Mouse (Mus musculus) fibroblast of lung, adult 2 months (primary cell): ENCODE measurements around the gene Btrc.

Experiments
- DNase-seq: peaks from one replicate; pipeline ENCODE4 v3.0.0-alpha.2; 2011; ENCODE audit warnings: low read depth

Gene Btrc

GRCm38 (mm10) chr19:45474686-45475085 is 111.2 kb downstream of the Btrc start:
- DNase-seq = no peak

DNA sequence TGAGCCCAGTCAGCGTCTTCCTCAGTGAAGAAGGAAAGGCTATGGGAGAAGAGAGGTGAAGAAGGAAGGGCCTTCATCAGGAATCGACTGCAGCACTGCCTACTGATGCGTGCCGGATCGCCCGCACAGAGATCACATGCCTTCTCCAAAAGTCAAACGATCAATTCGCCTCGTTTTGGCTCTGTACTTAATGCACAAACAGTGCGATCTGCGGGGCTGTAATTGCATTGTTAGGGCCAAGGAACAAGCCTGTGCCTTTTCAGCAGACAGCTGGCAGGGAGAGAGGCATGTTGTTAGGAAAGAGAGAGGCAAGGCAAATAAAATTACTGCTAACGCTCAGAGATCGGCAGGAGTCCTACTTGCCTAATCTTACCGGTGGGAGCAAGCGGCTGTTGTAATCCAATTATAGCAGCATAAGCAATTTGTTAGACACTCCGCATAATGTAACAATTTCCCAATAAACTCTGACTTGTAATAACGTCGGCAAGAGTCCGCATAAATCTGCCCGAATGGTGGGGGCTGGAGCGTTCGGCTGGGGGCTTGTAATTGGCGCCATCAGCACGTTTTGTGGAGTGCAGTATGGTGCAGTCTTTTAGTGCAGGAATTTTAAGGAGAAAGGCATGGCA is 112.5 kb downstream of the Btrc start:
- no peak for DNase-seq

DNA sequence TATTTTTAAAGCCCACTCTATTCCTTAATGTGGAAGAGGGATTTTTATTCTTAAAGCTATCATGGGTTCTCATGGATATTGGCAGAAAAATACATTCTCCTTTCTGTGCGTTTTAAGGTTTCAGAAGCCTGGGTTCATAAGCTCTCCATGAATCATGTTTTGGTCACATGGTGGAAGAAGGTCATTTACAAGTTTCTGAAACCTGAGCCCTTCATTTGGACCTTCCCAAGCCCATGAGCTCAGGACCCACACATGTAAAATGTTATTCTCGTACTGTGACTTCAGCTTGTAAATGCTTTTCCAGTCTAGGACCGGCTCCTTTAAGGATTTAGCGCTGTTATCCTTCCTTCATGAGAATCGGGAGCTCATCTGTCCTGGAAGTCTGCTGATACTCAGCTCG is 116.0 kb downstream of the Btrc start:
- DNase-seq = no peak

DNA sequence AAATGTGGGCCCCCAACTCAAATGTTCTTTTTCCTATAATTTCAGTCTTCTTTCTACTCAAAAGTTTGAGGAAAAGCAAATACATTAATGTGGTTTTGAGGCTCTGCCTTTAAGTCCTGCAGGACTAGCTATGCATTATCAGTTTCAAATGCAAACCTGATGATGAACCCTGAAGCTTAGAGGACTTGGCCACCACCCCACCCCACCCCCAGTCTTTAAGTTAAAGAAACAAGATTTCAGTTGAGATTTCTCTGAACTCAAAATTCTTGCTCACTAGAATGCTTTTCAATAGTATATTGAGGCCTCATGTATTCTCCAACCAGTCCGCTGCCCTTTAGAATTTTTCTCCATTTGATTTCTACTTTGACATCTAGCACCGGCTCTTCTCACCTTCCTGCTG is 117.0 kb downstream of the Btrc start:
- DNase-seq = no peak

DNA sequence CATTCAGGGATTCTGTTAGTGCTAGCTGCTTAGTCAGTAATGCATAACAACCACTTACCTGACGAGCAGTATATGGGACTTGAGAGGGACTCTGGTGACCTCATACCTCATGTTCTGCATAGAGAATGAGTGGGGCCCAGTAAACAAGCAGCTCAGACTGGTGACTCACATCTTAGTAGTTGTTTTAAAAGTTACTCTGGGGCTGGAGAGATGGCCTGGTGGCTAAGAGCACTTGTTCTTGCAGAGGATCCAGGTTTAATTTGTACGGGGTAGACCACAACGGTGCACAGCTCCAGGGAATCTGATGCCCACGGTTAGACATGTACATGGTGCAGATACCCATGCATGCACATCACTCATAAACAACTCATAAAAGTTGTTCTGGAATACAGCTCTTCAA is 117.4 kb downstream of the Btrc start:
- DNase-seq = no peak

DNA sequence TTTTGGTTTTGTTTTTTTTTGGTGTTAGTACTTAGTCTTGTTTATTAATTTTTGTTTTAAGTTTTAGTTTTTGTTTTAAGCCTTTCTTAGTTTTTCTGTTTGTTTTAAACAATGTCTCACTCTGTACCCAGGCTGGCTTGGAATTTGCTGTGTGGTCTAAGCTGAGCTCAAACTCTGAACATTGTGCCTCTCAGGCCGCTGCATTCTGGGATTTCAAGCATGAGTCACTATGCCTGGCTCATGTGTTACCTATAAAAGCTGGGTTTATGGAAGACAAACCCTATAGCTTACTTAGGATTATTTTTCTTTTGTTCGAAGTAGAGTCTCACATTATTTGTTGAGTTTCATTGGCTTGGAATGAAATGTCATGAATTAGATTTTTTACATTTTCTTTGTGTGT is 119.9 kb downstream of the Btrc start:
- peak; percentile 45 for DNase-seq

GRCm38 (mm10) chr19:45486206-45486991 is 122.9 kb downstream of the Btrc start:
- no peak for DNase-seq

DNA sequence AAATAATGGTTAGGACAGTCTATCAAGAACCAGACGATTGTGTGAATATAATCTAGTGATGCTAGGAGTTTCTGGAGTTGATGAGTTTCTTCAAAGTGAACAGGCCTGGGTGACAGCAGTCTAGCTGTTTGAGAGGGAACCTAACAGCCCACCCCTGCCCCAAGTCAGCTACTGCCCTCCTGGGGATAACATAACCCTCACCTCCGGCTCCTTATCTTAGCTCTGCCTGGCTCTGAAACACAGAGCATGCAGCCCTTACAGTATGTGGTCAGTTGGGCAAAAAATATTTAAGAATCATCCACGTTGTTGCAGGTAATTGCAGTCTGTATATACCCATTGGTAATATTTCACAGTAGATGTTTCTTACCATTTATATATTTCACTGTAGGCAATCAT is 123.5 kb downstream of the Btrc start:
- no peak for DNase-seq

GRCm38 (mm10) chr19:45489961-45490360 is 126.4 kb downstream of the Btrc start:
- DNase-seq = no peak

DNA sequence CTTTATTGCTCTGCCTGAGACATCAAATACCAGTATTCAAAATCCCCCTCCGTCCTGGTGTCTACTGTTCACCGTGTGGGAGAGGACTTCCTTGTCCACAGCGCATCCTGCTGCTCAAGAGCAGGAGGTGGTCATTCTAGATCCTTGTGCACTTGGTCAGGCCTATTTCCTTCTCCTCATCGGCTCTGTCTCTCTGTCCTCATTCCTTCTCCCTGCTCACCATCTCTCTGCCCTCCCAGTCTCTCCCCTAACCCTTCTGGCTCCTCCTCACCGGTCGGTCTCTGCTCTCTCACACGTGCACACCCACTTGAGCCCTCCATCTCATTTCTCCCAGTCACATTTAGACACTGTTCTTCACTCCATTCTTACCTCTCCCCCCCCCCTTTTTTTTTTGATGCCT is 127.7 kb downstream of the Btrc start:
- no peak for DNase-seq

- DNase-seq = no peak
Observed at GRCm38 (mm10) chr19:45494121-45494775, 130.7 kb downstream of the Btrc start.

- DNase-seq = no peak
Observed at GRCm38 (mm10) chr19:45505446-45505845, 141.9 kb downstream of the Btrc start.

DNA sequence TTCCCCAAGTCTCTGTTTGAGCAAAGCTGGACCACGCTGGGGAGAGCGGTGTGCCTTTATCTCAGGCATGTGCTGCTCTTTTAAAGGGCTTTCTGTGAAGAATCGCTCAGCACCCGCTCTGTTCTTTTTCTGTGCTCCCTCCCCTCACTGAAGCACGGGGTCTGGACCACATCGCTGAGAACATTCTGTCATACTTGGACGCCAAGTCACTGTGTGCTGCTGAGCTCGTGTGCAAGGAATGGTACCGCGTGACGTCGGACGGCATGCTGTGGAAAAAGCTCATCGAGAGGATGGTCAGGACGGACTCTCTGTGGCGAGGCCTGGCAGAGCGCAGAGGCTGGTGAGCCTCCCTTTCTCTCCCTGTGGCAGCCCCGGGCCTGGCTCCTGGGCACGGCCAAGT is 144.0 kb downstream of the Btrc start:
- DNase-seq = no peak

DNA sequence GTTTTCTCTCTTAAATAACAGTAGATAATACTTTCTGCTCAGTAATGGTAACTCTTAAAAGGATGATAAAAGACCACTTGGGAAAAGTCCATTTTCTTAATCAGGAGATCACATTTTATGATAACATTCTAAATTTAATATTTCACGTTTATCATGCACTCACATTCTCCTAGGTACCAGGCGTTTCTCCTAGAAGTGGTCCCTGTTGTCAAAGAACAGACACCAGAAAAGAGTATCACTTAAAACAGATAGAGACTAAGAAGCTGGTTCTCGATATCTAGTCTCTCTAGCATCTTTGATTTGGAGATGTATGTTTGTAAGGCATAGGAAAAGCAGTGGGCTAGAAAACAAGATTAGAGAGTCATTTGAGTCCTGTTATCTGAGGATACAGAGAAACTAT is 147.1 kb downstream of the Btrc start:
- no peak for DNase-seq

DNA sequence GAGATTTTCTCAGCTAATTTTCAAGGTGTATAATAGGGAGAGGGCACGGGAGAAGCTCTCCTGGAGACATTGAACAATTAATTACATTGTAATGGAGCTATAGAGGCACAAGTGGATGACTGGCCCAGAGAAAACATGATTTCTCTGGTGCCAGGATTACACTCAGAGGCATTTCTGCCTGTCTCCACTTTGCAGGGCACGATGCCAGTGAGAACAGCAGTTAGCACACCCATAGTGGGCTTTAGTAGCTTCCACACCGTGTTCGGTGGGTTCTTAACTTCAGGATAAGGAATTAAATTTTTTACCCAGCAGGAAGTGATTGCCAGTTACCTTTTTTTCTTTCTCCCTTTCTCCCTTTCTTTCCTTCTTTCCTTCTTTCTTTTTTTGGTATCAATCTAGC is 147.9 kb downstream of the Btrc start:
- no peak for DNase-seq

DNA sequence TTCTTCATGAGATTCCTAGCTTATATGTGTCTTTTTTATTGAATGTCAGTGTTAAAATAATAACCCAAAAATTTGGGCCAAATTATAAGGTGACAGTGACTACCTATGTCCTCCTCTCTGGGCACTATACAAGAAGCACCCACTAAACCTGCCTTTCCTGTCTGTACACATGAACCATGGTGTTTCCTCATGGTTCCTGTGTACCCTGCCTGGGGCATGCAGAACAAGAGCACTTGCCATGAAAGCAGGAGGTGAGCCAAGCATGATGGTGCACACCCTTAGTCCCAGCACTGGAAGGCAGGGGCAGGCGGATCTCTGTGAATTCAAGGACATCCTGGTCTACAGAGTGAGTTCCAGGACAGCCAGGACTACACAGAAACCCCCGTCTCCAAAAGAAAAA is 151.8 kb downstream of the Btrc start:
- DNase-seq = no peak

DNA sequence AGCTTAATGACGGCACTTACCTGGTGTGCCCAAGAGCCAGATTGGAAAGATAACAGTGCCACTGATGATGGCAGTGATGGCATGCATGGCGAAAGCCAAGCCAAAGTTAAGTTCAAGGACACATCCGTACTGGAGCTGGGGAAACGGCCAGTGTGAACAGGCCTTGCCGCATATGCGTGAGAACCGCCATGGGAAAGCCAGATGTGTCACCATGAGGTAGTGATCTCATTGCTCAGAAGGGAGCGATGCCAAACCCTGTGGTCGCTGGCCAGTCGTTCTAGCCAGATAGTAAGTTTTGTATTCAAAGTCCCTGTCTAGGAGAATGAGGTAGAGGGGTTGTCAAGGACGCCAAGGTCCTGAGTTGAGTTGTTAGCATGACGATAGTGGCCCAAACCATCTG is 152.7 kb downstream of the Btrc start:
- no peak for DNase-seq

- DNase-seq = no peak
Observed at GRCm38 (mm10) chr19:45527382-45527781, 163.8 kb downstream of the Btrc start.

DNA sequence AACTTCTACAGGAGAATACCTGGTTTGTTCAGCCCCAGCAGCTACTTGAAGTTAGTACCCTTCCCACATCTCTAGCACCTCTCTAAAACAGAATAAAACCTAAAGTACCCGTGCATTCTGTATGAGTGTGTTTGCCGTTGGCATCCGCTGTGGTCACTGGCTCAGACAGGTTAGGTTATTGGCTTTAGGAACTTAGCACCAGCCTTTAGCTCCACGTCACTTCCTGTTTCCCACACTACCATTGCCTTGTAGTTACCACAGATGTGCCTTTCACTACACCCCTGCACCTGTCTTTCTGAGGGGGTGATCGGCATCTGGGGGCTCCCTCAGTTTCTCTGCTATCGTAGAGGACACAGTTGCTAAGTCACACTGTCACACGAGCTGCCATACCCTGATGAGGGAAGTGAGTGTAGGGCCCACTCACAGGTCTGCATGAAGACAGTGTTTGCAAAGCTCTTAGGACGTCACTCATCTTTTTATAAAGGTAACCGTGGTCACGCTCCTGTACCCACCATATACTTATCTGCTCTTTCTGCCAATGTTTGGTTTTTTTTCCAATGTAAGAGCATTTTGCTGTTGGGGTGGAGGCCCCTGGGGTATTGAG is 164.5 kb downstream of the Btrc start:
- DNase-seq = no peak

GRCm38 (mm10) chr19:45529294-45529693 is 165.8 kb downstream of the Btrc start:
- DNase-seq = no peak

DNA sequence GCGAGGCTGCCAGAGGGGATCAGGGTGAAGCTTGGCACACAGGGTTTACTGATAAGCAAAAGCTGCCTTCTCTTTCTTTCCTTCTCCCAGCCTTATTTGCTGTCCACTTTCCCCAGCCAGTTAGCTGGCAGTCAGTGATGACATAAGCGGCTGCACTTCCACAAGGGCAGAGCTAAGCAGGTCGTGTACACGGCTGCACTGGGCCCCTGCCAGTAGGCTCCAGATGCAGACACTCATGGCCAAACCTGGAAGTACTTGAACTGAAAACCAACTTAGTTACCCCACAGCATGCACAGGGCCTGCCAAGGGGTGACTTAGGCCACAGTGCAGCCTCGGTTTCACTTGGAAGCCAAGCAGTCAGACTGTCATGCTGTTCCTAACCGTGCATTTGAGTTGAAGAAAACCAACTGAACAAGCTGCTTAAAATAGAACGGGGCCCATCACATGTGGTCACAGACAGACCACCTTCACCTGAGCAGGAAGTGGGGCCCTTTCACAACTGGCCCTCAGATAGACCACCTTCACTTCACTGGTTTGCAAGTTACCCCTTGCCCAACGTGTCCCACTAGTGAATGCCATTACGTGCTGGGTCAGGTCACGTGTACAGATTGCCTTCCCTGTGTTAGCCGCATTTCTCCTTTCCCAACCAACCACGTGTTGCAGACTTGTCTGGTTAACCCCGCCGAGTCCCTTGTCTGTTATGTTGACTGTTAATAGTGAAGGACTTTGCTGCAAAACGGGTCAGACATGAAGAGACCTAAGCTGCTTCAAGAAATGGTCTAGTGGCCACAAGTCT is 166.9 kb downstream of the Btrc start:
- DNase-seq = no peak

- no peak for DNase-seq
Observed at GRCm38 (mm10) chr19:45531554-45531953, 168.0 kb downstream of the Btrc start.
